Mouse (Mus musculus) retina, postnatal 7 days (tissue): ENCODE measurements around the gene Cyp2c66.
"Not testable (repeated sequence)": the region's sequence is repeated elsewhere in the genome, so short reads cannot be mapped to it uniquely, and the experiment has no call there.

ENCODE experiments used
- DNase-seq: peaks from one replicate; pipeline ENCODE4 v3.0.0-alpha.2; 2012; ENCODE audit warnings: low read depth, low spot score

The Cyp2c66 gene

GRCm38 (mm10) chr19:39113644-39114043 lies at the start of gene Cyp2c66:
TSS of gene Cyp2c66 (plus strand) at chr19:39113898.
- no peak for DNase-seq

GRCm38 (mm10) chr19:39098779-39099178 lies 14.9 kb upstream of the Cyp2c66 start:
- DNase-seq = not testable (repeated sequence)

DNA sequence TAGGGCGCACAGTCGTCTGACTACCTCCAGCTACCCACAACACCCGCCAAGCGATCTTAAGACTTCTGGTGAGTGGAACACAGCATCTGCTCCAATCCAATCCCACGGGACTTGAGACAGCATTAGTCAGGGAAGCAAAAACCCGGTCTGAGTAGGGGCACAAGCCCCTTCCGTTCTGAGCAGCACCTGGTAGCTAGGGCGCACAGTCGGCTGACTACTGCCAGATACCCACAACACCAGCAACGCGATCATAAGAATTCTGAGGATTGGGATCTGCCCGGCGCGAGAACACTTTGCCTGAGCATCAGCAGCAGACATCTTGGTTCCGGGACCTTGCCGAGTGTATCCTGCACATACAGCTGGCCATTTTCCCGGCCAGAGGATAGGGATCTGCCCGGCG lies 43.1 kb downstream of the Cyp2c66 start:
- not testable (repeated sequence) for DNase-seq
